Mouse (Mus musculus): Measurements from ENCODE around the gene Csrp2. TPM values are rescaled to one million over a fixed set of nuclear protein-coding genes. Genes with fewer than 3 reads are reported as not detected.

The Csrp2 gene
- total RNA-seq (2021): 276 and 295 TPM in 2 replicates
- long read RNA-seq, experiment 1, transcript Csrp2-201 (6 exons, 1,384 nt): major isoform, 47 of 68 reads
- long read RNA-seq, experiment 1, partial matches to known transcripts: 6 of 68 reads
- long read RNA-seq, experiment 1, other reads (novel, unspliced or antisense): 11 of 68 reads
- long read RNA-seq, experiment 2, transcript Csrp2-201 (6 exons, 1,384 nt): major isoform, 44 of 58 reads
- long read RNA-seq, experiment 2, partial matches to known transcripts: 13 of 58 reads
- long read RNA-seq, experiment 2, other reads (novel, unspliced or antisense): 0 of 58 reads

- peak; percentile 97 for DNase-seq
Observed at GRCm38 (mm10) chr10:110919531-110920343, at the start of gene Csrp2. TSS of gene Csrp2 (plus strand) at chr10:110919789.

- DNase-seq: no peak
Observed at GRCm38 (mm10) chr10:110874853-110875252, 44.7 kb upstream of the Csrp2 start.

- no peak for DNase-seq
Observed at GRCm38 (mm10) chr10:110876956-110877355, 42.6 kb upstream of the Csrp2 start.

GRCm38 (mm10) chr10:110877851-110878250, 41.7 kb upstream of the Csrp2 start:
- DNase-seq: no peak

GRCm38 (mm10) chr10:110878641-110879040, 40.9 kb upstream of the Csrp2 start:
- no peak for DNase-seq

GRCm38 (mm10) chr10:110879426-110880066, 40.0 kb upstream of the Csrp2 start:
- no peak for DNase-seq

GRCm38 (mm10) chr10:110881346-110881745, 38.2 kb upstream of the Csrp2 start:
- DNase-seq: no peak

GRCm38 (mm10) chr10:110882701-110883100, 36.9 kb upstream of the Csrp2 start:
- no peak for DNase-seq

GRCm38 (mm10) chr10:110890656-110891272, 28.8 kb upstream of the Csrp2 start:
- no peak for DNase-seq

- DNase-seq: no peak
Observed at GRCm38 (mm10) chr10:110899744-110900501, 19.7 kb upstream of the Csrp2 start.

GRCm38 (mm10) chr10:110903862-110904261, 15.7 kb upstream of the Csrp2 start:
- no peak for DNase-seq

- DNase-seq: no peak
Observed at GRCm38 (mm10) chr10:110916666-110917344, 2.8 kb upstream of the Csrp2 start.

- no peak for DNase-seq
Observed at GRCm38 (mm10) chr10:110917521-110917920, 2.1 kb upstream of the Csrp2 start.

- DNase-seq: peak; percentile 48
Observed at GRCm38 (mm10) chr10:110918414-110919391, 886 bp upstream of the Csrp2 start.

GRCm38 (mm10) chr10:110920368-110920950, 870 bp downstream of the Csrp2 start:
- no peak for DNase-seq

- no peak for DNase-seq
Observed at GRCm38 (mm10) chr10:110921890-110922289, 2.3 kb downstream of the Csrp2 start.

GRCm38 (mm10) chr10:110922612-110923011, 3.0 kb downstream of the Csrp2 start:
- no peak for DNase-seq

- DNase-seq: peak; percentile 71
Observed at GRCm38 (mm10) chr10:110927491-110927890, 7.9 kb downstream of the Csrp2 start.

- peak; percentile 74 for DNase-seq
Observed at GRCm38 (mm10) chr10:110929756-110930155, 10.2 kb downstream of the Csrp2 start.

All from adrenal gland, postnatal 14 days (tissue).